Mouse (Mus musculus) cerebellum, adult 2 months (tissue): ENCODE measurements around the gene Edem1.

Source experiments
- CTCF ChIP-seq: fragments of 200-500 bp; IDR thresholded peaks from 2 replicates; pipeline ENCODE4 v1.5.1; 2011; ENCODE audit warnings: low read depth, mild to moderate bottlenecking, control low read depth, low read length, moderate library complexity, borderline replicate concordance; ENCODE audit not compliant: insufficient read depth
- POLR2A ChIP-seq: fragments of 200-500 bp; IDR thresholded peaks from 2 replicates; pipeline ENCODE4 v1.6.1; 2011; ENCODE audit warnings: low read length, control low read depth, borderline replicate concordance; ENCODE audit not compliant: insufficient read depth

- TF ChIP-seq POLR2A (no peak), CTCF (no peak)
Observed at GRCm38 (mm10) chr6:108837958-108838357, 9.5 kb downstream of the Edem1 start.
